Mouse (Mus musculus): ENCODE results near the gene Eno2.
A peak's percentile ranks its signal among the peaks of the same experiment; 100 is the strongest.

Gene Eno2

DNA sequence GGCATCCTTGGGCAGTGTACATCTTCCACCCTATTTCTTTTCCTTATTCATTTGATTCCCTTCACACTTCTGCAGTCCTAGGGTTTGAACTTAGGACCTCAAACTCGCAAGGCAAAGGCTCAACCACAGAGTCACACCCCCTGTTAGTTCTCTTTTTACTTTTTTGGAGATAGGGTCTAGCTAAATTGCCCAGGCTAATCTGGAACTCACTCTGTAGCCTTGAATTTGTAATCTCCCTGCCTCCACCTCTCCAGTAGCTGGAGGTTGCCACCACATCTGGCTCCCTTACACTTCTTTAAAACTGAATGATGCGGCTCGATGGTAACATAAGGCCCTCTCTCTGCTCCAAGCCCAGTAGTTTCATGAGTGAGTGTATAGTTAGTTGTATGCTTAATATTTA is 35.1 kb downstream of the Eno2 start:
- H3K4me1 ChIP-seq (replicated peaks; ENCODE audit: low read depth, low read length) = peaks cover 65% of the 10 kb centered on the region
- no peak for TF ChIP-seq CTCF (conservative IDR thresholded peaks at IDR 0.05; ENCODE audit: low read length)
- no peak overlapping the region for H3K4me3 ChIP-seq (replicated peaks; ENCODE audit: low read length)
- H3K36me3 ChIP-seq (ENCODE audit: insufficient read depth, low read length) = peaks cover 23% of the 10 kb centered on the region
- H3K9me3 ChIP-seq (ENCODE audit: low read length) = no peaks in the 10 kb centered on the region
- H3K27me3 ChIP-seq (ENCODE audit: insufficient read depth, low read length) = no peaks in the 10 kb centered on the region

DNA sequence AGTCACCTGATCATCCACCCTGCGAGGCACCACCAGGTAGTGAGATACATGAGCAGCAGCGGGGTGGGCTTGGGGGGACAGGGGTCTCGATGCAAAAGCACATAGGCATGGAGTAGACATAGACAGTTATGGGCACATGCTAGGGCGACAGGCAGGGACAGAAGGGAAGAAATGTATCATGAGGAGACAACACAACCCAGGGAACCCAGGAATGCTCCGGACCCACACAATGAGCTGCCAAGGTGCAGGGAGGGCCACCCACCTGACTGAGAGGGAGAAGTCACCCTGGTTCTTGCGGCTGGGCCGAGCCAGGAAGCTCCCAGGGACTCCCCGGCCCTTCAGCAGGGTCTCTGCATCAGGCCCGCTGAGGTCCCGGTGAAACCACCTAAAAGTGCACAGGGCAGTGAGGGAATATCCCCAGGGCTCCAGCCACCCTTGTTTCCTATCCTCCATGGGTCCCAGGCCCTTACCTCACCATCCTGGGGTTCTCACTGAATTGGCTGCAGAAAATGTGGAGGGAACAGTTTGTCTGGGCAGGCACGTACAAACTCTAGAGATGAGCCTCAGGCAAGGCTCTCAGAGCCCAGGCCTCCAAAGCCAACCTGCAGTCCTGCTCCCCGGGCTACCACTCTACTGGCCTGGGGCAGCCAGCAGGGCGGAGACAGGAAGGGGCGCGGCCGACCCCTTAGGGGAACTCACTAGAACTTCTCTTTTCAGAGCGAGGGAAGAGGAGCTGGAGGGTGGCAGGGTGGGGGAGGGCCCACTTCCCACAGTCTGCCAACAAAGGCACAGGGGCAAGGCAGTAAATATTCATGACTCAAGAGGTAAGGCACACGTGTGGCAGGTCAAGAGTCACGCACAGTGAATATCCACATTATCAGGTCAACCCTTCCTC is 36.8 kb downstream of the Eno2 start:
- no peaks in the 10 kb centered on the region for H3K9me3 ChIP-seq (ENCODE audit: low read length)
- H3K4me3 ChIP-seq (replicated peaks; ENCODE audit: low read length) = peak overlapping the region; percentile 76
- no peaks in the 10 kb centered on the region for H3K27me3 ChIP-seq (ENCODE audit: insufficient read depth, low read length)
- H3K36me3 ChIP-seq (ENCODE audit: insufficient read depth, low read length) = peaks cover 37% of the 10 kb centered on the region
- TF ChIP-seq POU5F1 (IDR thresholded peaks at IDR 0.05; ENCODE audit: borderline replicate concordance, low read length) (no peak), CTCF (conservative IDR thresholded peaks at IDR 0.05; ENCODE audit: low read length) (no peak), NANOG (IDR thresholded peaks at IDR 0.05; ENCODE audit: borderline replicate concordance, low read length) (no peak)
- peaks cover 60% of the 10 kb centered on the region for H3K4me1 ChIP-seq (replicated peaks; ENCODE audit: low read depth, low read length)

DNA sequence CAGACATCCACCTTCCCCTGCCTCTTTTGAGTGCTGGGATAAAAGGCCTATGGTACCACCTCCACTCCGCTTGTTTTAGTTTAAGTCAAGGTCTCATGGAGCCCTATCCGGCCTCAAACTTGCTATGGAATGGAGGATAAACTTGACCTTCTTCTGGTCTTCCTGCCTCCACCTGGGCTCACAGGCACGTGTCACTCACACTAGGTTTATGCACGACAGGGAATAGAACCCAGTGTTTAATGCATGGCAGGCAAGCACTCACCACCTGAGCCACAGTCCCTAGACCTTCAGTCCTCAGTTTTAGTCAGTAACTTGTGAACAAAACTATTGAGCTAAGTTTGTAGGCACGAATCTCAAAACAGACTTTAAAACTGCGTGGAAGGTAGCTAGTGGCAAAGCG is 38.4 kb downstream of the Eno2 start:
- H3K27me3 ChIP-seq (ENCODE audit: insufficient read depth, low read length) = no peaks in the 10 kb centered on the region
- H3K9me3 ChIP-seq (ENCODE audit: low read length) = no peaks in the 10 kb centered on the region
- H3K4me3 ChIP-seq (replicated peaks; ENCODE audit: low read length) = no peak overlapping the region
- peaks cover 53% of the 10 kb centered on the region for H3K4me1 ChIP-seq (replicated peaks; ENCODE audit: low read depth, low read length)
- H3K36me3 ChIP-seq (ENCODE audit: insufficient read depth, low read length) = peaks cover 51% of the 10 kb centered on the region
- no peak for TF ChIP-seq NANOG (IDR thresholded peaks at IDR 0.05; ENCODE audit: borderline replicate concordance, low read length)
- TF ChIP-seq POU5F1 (IDR thresholded peaks at IDR 0.05; ENCODE audit: borderline replicate concordance, low read length) = no peak
- TF ChIP-seq CTCF (conservative IDR thresholded peaks at IDR 0.05; ENCODE audit: low read length) = no peak

DNA sequence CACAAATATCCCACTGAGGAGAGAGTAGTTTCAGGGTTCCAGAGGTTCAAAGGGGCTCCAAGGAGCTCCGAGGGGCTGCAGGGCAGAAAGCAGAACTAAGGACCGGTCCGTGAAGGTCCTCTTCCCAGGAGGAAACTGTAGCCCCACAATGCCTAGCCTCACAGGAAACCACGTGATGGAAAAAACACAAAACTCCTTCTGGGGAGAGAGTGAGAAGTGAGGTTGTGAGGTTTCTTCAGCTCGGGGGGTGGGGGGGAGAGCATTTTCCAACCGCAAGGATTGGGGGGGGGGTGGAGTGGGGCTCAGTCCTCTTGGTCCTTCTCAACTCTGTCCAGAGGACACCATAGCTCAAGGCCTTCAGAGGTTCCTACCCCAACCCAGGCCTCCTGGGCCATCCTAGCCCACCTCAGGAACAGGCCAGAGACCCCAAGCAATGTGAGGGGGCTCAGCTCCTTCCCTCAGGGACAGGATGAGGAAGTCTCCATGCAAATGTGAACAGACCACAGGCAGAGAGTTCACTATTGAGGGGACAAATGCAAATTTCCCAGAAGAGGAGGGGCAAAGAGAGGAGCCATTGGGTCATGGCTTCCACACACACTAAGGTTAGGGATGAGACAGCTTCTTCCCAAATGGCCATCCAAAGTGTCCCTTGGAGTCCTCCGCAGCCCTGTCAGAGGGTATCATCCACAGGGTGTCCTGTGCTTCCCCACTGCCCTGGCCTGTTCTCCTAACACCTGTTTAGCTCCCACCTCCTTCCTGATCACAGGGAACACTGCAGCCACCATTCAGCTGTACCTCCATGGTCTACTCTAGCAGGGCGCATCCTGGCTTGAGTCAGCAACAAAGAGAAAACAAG is 39.4 kb downstream of the Eno2 start:
- H3K9me3 ChIP-seq (ENCODE audit: low read length) = no peaks in the 10 kb centered on the region
- no peaks in the 10 kb centered on the region for H3K27me3 ChIP-seq (ENCODE audit: insufficient read depth, low read length)
- H3K4me3 ChIP-seq (replicated peaks; ENCODE audit: low read length) = no peak overlapping the region
- no peak for TF ChIP-seq CTCF (conservative IDR thresholded peaks at IDR 0.05; ENCODE audit: low read length)
- no peak for TF ChIP-seq NANOG (IDR thresholded peaks at IDR 0.05; ENCODE audit: borderline replicate concordance, low read length)
- no peak for TF ChIP-seq POU5F1 (IDR thresholded peaks at IDR 0.05; ENCODE audit: borderline replicate concordance, low read length)
- peaks cover 61% of the 10 kb centered on the region for H3K36me3 ChIP-seq (ENCODE audit: insufficient read depth, low read length)
- peaks cover 53% of the 10 kb centered on the region for H3K4me1 ChIP-seq (replicated peaks; ENCODE audit: low read depth, low read length)

DNA sequence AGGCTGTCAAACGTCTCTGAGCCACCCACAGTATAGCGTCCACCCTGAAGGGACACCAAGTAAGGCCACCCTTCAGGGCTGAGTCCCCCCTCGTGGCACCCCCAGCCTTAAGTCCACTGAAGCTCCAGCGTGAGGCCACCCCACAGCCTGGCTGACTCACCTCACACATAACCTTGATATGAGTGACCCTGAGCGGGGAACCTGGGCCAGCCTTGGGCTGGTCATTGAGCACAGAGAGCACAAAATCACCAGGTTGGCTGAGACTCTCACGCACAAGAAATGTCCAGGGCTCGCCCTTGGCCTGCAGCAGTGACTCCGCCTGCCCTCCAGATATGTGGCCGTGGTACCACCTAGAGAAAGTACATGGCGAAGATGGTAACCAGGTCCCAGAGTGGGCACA is 40.9 kb downstream of the Eno2 start:
- Histone ChIP-seq H3K27me3 (ENCODE audit: insufficient read depth, low read length) (no peaks in the 10 kb centered on the region), H3K9me3 (ENCODE audit: low read length) (no peaks in the 10 kb centered on the region), H3K4me1 (replicated peaks; ENCODE audit: low read depth, low read length) (peaks cover 55% of the 10 kb centered on the region), H3K36me3 (ENCODE audit: insufficient read depth, low read length) (peaks cover 75% of the 10 kb centered on the region), H3K4me3 (replicated peaks; ENCODE audit: low read length) (no peak overlapping the region)
- TF ChIP-seq POU5F1 (IDR thresholded peaks at IDR 0.05; ENCODE audit: borderline replicate concordance, low read length) (no peak), CTCF (conservative IDR thresholded peaks at IDR 0.05; ENCODE audit: low read length) (no peak), NANOG (IDR thresholded peaks at IDR 0.05; ENCODE audit: borderline replicate concordance, low read length) (no peak)

DNA sequence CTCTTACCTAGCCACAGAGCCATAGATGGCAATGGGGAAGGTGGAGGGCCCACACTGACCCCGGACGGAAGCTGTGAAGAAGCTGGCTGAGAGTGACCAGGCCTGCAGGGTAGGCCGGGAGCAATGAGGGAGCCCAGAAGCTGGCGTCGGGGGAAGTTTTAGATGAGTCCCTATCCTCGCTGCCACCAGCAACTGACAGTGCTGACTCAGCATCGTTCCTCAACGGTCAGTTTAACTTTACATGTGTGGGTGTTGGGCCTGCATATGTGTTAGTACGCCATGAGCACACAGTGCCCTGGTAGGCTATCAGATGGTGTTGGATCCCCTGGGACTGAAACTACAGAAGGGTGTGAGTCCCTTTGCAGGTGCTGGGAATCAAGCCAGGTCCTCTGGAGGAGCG is 45.0 kb downstream of the Eno2 start:
- Histone ChIP-seq H3K4me1 (replicated peaks; ENCODE audit: low read depth, low read length) (peaks cover 50% of the 10 kb centered on the region), H3K27me3 (ENCODE audit: insufficient read depth, low read length) (no peaks in the 10 kb centered on the region), H3K36me3 (ENCODE audit: insufficient read depth, low read length) (peaks cover 78% of the 10 kb centered on the region), H3K9me3 (ENCODE audit: low read length) (no peaks in the 10 kb centered on the region), H3K4me3 (replicated peaks; ENCODE audit: low read length) (no peak overlapping the region)
- TF ChIP-seq CTCF (conservative IDR thresholded peaks at IDR 0.05; ENCODE audit: low read length) (no peak), NANOG (IDR thresholded peaks at IDR 0.05; ENCODE audit: borderline replicate concordance, low read length) (no peak), POU5F1 (IDR thresholded peaks at IDR 0.05; ENCODE audit: borderline replicate concordance, low read length) (no peak)

DNA sequence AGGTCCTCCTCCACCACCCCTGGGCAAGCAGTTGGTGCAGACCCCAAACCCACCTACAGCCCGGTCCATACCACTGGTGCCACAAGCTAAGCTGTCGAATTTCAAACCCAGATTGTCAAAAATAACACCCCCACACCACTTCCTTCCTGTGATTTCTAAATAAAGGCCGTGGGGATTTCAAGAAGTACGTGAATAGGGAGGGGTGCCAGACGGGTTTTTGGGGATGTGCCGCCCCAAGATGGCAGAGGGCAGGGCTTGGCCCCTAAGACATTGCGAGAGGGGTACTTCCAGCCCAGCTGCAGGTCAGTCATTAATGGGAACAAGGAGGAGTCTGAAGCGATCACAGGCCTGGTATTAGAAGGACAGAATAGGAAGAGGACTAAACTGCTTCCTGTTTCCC is 45.9 kb downstream of the Eno2 start:
- Histone ChIP-seq H3K9me3 (ENCODE audit: low read length) (no peaks in the 10 kb centered on the region), H3K27me3 (ENCODE audit: insufficient read depth, low read length) (no peaks in the 10 kb centered on the region), H3K4me3 (replicated peaks; ENCODE audit: low read length) (no peak overlapping the region), H3K4me1 (replicated peaks; ENCODE audit: low read depth, low read length) (peaks cover 56% of the 10 kb centered on the region), H3K36me3 (ENCODE audit: insufficient read depth, low read length) (peaks cover 72% of the 10 kb centered on the region)
- TF ChIP-seq NANOG (IDR thresholded peaks at IDR 0.05; ENCODE audit: borderline replicate concordance, low read length) (no peak), CTCF (conservative IDR thresholded peaks at IDR 0.05; ENCODE audit: low read length) (no peak), POU5F1 (IDR thresholded peaks at IDR 0.05; ENCODE audit: borderline replicate concordance, low read length) (no peak)

DNA sequence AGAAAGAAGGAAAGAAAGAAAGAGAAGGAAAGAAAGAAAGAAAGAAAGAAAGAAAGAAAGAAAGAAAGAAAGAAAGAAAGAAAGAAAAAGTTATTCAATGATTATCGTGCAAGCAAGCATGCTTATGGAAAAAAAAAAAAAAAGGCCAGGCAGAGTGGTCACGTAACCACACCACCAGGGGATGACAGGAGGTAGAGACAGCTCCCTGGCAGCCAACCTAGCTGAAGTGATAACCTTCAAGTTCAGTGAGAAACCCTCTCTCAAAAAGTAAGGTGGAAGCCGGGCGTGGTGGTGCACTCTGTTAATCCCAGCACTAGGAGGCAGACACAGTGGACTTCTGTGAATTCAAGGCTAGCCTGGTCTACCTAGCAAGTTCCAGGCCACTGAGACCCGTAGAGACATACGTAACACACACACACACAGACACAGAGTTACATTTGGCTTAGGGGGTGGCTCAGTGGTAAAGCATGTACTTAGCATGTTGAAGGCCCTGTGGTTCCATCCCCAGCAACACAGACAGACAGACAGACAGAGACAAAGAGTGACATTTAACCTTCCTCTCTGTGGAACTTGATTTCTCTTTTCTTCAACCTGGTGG is 46.5 kb downstream of the Eno2 start:
- H3K27me3 ChIP-seq (ENCODE audit: insufficient read depth, low read length) = no peaks in the 10 kb centered on the region
- peaks cover 66% of the 10 kb centered on the region for H3K36me3 ChIP-seq (ENCODE audit: insufficient read depth, low read length)
- peaks cover 56% of the 10 kb centered on the region for H3K4me1 ChIP-seq (replicated peaks; ENCODE audit: low read depth, low read length)
- TF ChIP-seq POU5F1 (IDR thresholded peaks at IDR 0.05; ENCODE audit: borderline replicate concordance, low read length) = no peak
- no peak for TF ChIP-seq CTCF (conservative IDR thresholded peaks at IDR 0.05; ENCODE audit: low read length)
- no peak for TF ChIP-seq NANOG (IDR thresholded peaks at IDR 0.05; ENCODE audit: borderline replicate concordance, low read length)
- no peak overlapping the region for H3K4me3 ChIP-seq (replicated peaks; ENCODE audit: low read length)
- H3K9me3 ChIP-seq (ENCODE audit: low read length) = no peaks in the 10 kb centered on the region

All from E14TG2a.4 (cell line).